Mouse (Mus musculus) MEL (cell line): Measurements from ENCODE around the gene Tk2. TPM values are rescaled to one million over a fixed set of nuclear protein-coding genes. Genes with fewer than 3 reads are reported as not detected.

ENCODE experiments used
- DNase-seq: peaks from one replicate; pipeline ENCODE4 v3.0.0; 2011; ENCODE audit warnings: low read depth, low spot score
- H3K27ac ChIP-seq: 2 replicates; pipeline ENCODE4 v1.5.1; 2012; ENCODE audit warnings: low read depth, mild to moderate bottlenecking, control low read depth, low read length, moderate library complexity; ENCODE audit not compliant: control insufficient read depth
- H3K27me3 ChIP-seq, 2 experiments: fragments of 150-350 bp in 1 of 2; sonication (generic) in 1 of 2; 2 replicates each; pipeline ENCODE4 v1.6.1; 2012; ENCODE audit warnings: low read length in 2 of 2, mild to moderate bottlenecking in 2 of 2, improper control_type of control experiment in 1 of 2, moderate library complexity in 1 of 2; ENCODE audit not compliant: insufficient read depth in 2 of 2, control insufficient read depth in 1 of 2
- H3K36me3 ChIP-seq, 2 experiments: 2 replicates each; pipeline ENCODE4 v1.6.1; 2012 to 2014; ENCODE audit warnings: low read length in 2 of 2, improper control_type of control experiment in 1 of 2, inconsistent platforms in 1 of 2, mild to moderate bottlenecking in 1 of 2; ENCODE audit not compliant: insufficient read depth in 2 of 2, control insufficient read depth in 1 of 2
- H3K4me1 ChIP-seq, 2 experiments: fragments of 150-350 bp in 1 of 2; sonication (generic) in 1 of 2; 2 replicates each; pipeline ENCODE4 v1.6.1; 2012; ENCODE audit warnings: low read length in 2 of 2, improper control_type of control experiment in 1 of 2, mild to moderate bottlenecking in 1 of 2; ENCODE audit not compliant: insufficient read depth in 2 of 2, control insufficient read depth in 1 of 2
- H3K4me3 ChIP-seq, 2 experiments: fragments of 150-350 bp in 1 of 2; sonication (generic) in 1 of 2; 2 replicates each; pipeline ENCODE4 v1.5.1; 2012; ENCODE audit warnings: low read depth in 2 of 2, low read length in 2 of 2, mild to moderate bottlenecking in 2 of 2, moderate library complexity in 2 of 2, control low read depth in 1 of 2, improper control_type of control experiment in 1 of 2; ENCODE audit not compliant: control insufficient read depth in 1 of 2, insufficient read depth in 1 of 2
- H3K79me2 ChIP-seq: 2 replicates; pipeline ENCODE4 v1.6.1; 2012; ENCODE audit warnings: mild to moderate bottlenecking, low read length, moderate library complexity; ENCODE audit not compliant: control insufficient read depth, poor library complexity, insufficient read depth
- H3K9ac ChIP-seq: 2 replicates; pipeline ENCODE4 v1.6.1; 2012; ENCODE audit warnings: low read depth, mild to moderate bottlenecking, control low read depth, low read length, moderate library complexity; ENCODE audit not compliant: control insufficient read depth, poor library complexity, severe bottlenecking
- H3K9me3 ChIP-seq: fragments of 150-350 bp; sonication (generic); replicated peaks from 2 replicates; pipeline ENCODE4 v1.6.1; 2012; ENCODE audit warnings: mild to moderate bottlenecking, low read length, improper control_type of control experiment, moderate library complexity; ENCODE audit not compliant: insufficient read depth
- CTCF ChIP-seq, 3 experiments: IDR thresholded peaks in 2 of 3; conservative IDR thresholded peaks in 1 of 3; 2 replicates each; pipeline ENCODE4 v1.5.1; 2011 to 2012; ENCODE audit warnings: low read length in 3 of 3, low read depth in 2 of 3, mild to moderate bottlenecking in 2 of 3, improper control_type of control experiment in 1 of 3, inconsistent platforms in 1 of 3, mixed read lengths in 1 of 3, moderate library complexity in 1 of 3; ENCODE audit not compliant: control insufficient read depth in 1 of 3, insufficient read depth in 1 of 3, poor library complexity in 1 of 3, severe bottlenecking in 1 of 3
- ELF1 ChIP-seq: IDR thresholded peaks from 2 replicates; pipeline ENCODE4 v1.6.1; 2014; ENCODE audit warnings: low read depth, mild to moderate bottlenecking, inconsistent platforms, low read length, improper control_type of control experiment, moderate library complexity
- EP300 ChIP-seq, 2 experiments: IDR thresholded peaks; 2 replicates each; pipeline ENCODE4 v1.6.1; 2011; ENCODE audit warnings: improper control_type of control experiment in 2 of 2, low read length in 2 of 2, low read depth in 1 of 2, mild to moderate bottlenecking in 1 of 2
- GABPA ChIP-seq: IDR thresholded peaks from 2 replicates; pipeline ENCODE4 v1.6.1; 2012; ENCODE audit warnings: low read depth, mild to moderate bottlenecking, inconsistent platforms, low read length, improper control_type of control experiment, moderate library complexity
- GATA1 ChIP-seq: IDR thresholded peaks from 2 replicates; pipeline ENCODE4 v1.6.1; 2011; ENCODE audit warnings: low read depth, low read length, improper control_type of control experiment
- HCFC1 ChIP-seq: IDR thresholded peaks from 2 replicates; pipeline ENCODE4 v1.6.1; 2012; ENCODE audit warnings: low read depth, mild to moderate bottlenecking, inconsistent platforms, low read length, improper control_type of control experiment, moderate library complexity
- KAT2A ChIP-seq: conservative IDR thresholded peaks from 2 replicates; pipeline ENCODE4 v1.6.1; 2012; ENCODE audit warnings: low read depth, low read length, improper control_type of control experiment, inconsistent platforms
- MAX ChIP-seq: IDR thresholded peaks from 2 replicates; pipeline ENCODE4 v1.6.1; 2011; ENCODE audit warnings: low read length, improper control_type of control experiment
- MAZ ChIP-seq: IDR thresholded peaks from 2 replicates; pipeline ENCODE4 v1.6.1; 2012; ENCODE audit warnings: low read depth, mild to moderate bottlenecking, inconsistent platforms, low read length, improper control_type of control experiment
- MYB ChIP-seq: IDR thresholded peaks from 2 replicates; pipeline ENCODE4 v1.6.1; 2011; ENCODE audit warnings: mild to moderate bottlenecking, low read depth, low read length, improper control_type of control experiment
- MYC ChIP-seq: IDR thresholded peaks from 2 replicates; pipeline ENCODE4 v1.6.1; 2011; ENCODE audit warnings: low read depth, mild to moderate bottlenecking, low read length, improper control_type of control experiment, moderate library complexity
- NELFE ChIP-seq: IDR thresholded peaks from 2 replicates; pipeline ENCODE4 v1.6.1; 2011; ENCODE audit warnings: low read depth, low read length, improper control_type of control experiment
- RAD21 ChIP-seq: IDR thresholded peaks from 2 replicates; pipeline ENCODE4 v1.6.1; 2011; ENCODE audit warnings: mild to moderate bottlenecking, low read depth, low read length, improper control_type of control experiment
- SIN3A ChIP-seq: IDR thresholded peaks from 2 replicates; pipeline ENCODE4 v1.6.1; 2012; ENCODE audit warnings: low read length, improper control_type of control experiment, inconsistent platforms
- SMC3 ChIP-seq: IDR thresholded peaks from 2 replicates; pipeline ENCODE4 v1.6.1; 2011; ENCODE audit warnings: low read depth, low read length, improper control_type of control experiment
- TBP ChIP-seq: IDR thresholded peaks from 2 replicates; pipeline ENCODE4 v1.8.0; 2011; ENCODE audit warnings: low read depth, low read length, improper control_type of control experiment
- TCF12 ChIP-seq: IDR thresholded peaks from 2 replicates; pipeline ENCODE4 v1.6.1; 2014; ENCODE audit warnings: low read depth, mild to moderate bottlenecking, inconsistent platforms, low read length, improper control_type of control experiment, moderate library complexity
- ZC3H11A ChIP-seq: IDR thresholded peaks from 2 replicates; pipeline ENCODE4 v1.6.1; 2012; ENCODE audit warnings: low read depth, mild to moderate bottlenecking, inconsistent platforms, low read length, improper control_type of control experiment
- ZKSCAN1 ChIP-seq: IDR thresholded peaks from 2 replicates; pipeline ENCODE4 v1.6.1; 2012; ENCODE audit warnings: low read depth, mild to moderate bottlenecking, inconsistent platforms, low read length, improper control_type of control experiment, moderate library complexity
- ZMIZ1 ChIP-seq: IDR thresholded peaks from 2 replicates; pipeline ENCODE4 v1.6.1; 2012; ENCODE audit warnings: low read depth, mild to moderate bottlenecking, inconsistent platforms, low read length, improper control_type of control experiment, moderate library complexity
- ZNF384 ChIP-seq: IDR thresholded peaks from 2 replicates; pipeline ENCODE4 v1.6.1; 2012; ENCODE audit warnings: low read depth, mild to moderate bottlenecking, inconsistent platforms, low read length, improper control_type of control experiment
- polyA plus RNA-seq, 2 experiments: library from polyadenylated mRNA; stranded (reverse) in 1 of 2; unstranded in 1 of 2; fragments of >175 nt in 1 of 2; fragments of >200 nt in 1 of 2; gene quantifications; 2 replicates each; pipeline versions ENCODE4 v1.2.1 to v1.2.4; 2012; ENCODE audit warnings: low replicate concordance in 2 of 2, low read depth in 1 of 2; ENCODE audit not compliant: insufficient read length in 2 of 2, insufficient read depth in 1 of 2, missing spikeins in 1 of 2
- total RNA-seq: library from RNA; depleted of rRNA; stranded (reverse); fragments of 300-350 nt; gene quantifications from 2 replicates; pipeline ENCODE4 v1.2.3, GENCODE M21; 2012

Gene Tk2
- total and polyA plus RNA-seq, 3 experiments: 18.6 to 26.8 TPM; not detected in 1

GRCm38 (mm10) chr8:104219806-104220205 lies 28.6 kb downstream of the Tk2 start:
- H3K4me1 ChIP-seq: peaks cover 0 to 5% of the 10 kb centered on the region in 2 experiments; a peak in 2 of 4 replicates
- DNase-seq: peak; percentile 86

GRCm38 (mm10) chr8:104219079-104219478 lies 29.3 kb downstream of the Tk2 start:
- H3K4me3 ChIP-seq: peak overlapping the region; percentile 15 to 56; a peak in 2 of 4 replicates
- H3K36me3 ChIP-seq: peaks cover 0 to 5% of the 10 kb centered on the region in 2 experiments; a peak in 2 of 4 replicates
- H3K9me3 ChIP-seq: no peaks in the 10 kb centered on the region
- no peaks in the 10 kb centered on the region for H3K27me3 ChIP-seq
- peak overlapping the region; percentile 35 for H3K27ac ChIP-seq
- H3K4me1 ChIP-seq: peaks cover 0 to 5% of the 10 kb centered on the region in 2 experiments; a peak in 2 of 4 replicates
- peak overlapping the region; percentile 69 for H3K9ac ChIP-seq
- H3K79me2 ChIP-seq: no peaks in the 10 kb centered on the region
- peak; percentile 89 for DNase-seq
- TF ChIP-seq RAD21: peak; percentile 53
- peak; percentile 93 for TF ChIP-seq MAZ
- TF ChIP-seq KAT2A: no peak
- TF ChIP-seq ZC3H11A: 0 out of 2 replicates have a peak, but pooled peaks have one; percentile 34
- no peak for TF ChIP-seq GABPA
- TF ChIP-seq TCF12: no peak
- 0 out of 2 replicates have a peak, but pooled peaks have one; percentile 13 for TF ChIP-seq ELF1
- TF ChIP-seq EP300 (IDR thresholded peaks at IDR 0.05; ENCODE audit: low read depth in 1 of 2, low read length in 2 of 2): no peak
- no peak for TF ChIP-seq MYC
- peak; percentile 91 for TF ChIP-seq SMC3
- no peak for TF ChIP-seq MAX
- TF ChIP-seq HCFC1: peak; percentile 51; the same call in 1 of the 2 replicates
- no peak for TF ChIP-seq ZNF384
- TF ChIP-seq NELFE: peak; percentile 33; the same call in 1 of the 2 replicates
- TF ChIP-seq ZMIZ1: no peak
- TF ChIP-seq CTCF (IDR thresholded peaks at IDR 0.05 in 2 of 3, conservative IDR thresholded peaks at IDR 0.05 in 1 of 3; ENCODE audit: control insufficient read depth in 1 of 3, insufficient read depth in 1 of 3, low read depth in 2 of 3, low read length in 3 of 3, poor library complexity in 1 of 3, severe bottlenecking in 1 of 3): peak; percentile 81 to 90 (median 84)
- TF ChIP-seq TBP: peak; percentile 48; the same call in 1 of the 2 replicates
- peak; percentile 57; the same call in 1 of the 2 replicates for TF ChIP-seq SIN3A

More at GRCm38 (mm10) chr8:104219806-104220205, 28.6 kb downstream of the Tk2 start:
- Histone ChIP-seq H3K27me3 (no peaks in the 10 kb centered on the region), H3K9me3 (no peaks in the 10 kb centered on the region), H3K27ac (no peak overlapping the region), H3K9ac (peak overlapping the region; percentile 69; the same call in 1 of the 2 replicates), H3K79me2 (no peaks in the 10 kb centered on the region), H3K4me3 (peak overlapping the region in 1 of 2 experiments; percentile 56; a peak in 2 of 4 replicates), H3K36me3 (peaks cover 0 to 5% of the 10 kb centered on the region in 2 experiments; a peak in 2 of 4 replicates)
- no peak for TF ChIP-seq GABPA
- TF ChIP-seq RAD21: peak; percentile 67
- TF ChIP-seq MYB: no peak
- TF ChIP-seq ZC3H11A: peak; percentile 44
- no peak for TF ChIP-seq GATA1
- peak; percentile 70 for TF ChIP-seq SMC3
- no peak for TF ChIP-seq MAX
- no peak for TF ChIP-seq TBP
- TF ChIP-seq CTCF (IDR thresholded peaks at IDR 0.05 in 2 of 3, conservative IDR thresholded peaks at IDR 0.05 in 1 of 3; ENCODE audit: control insufficient read depth in 1 of 3, insufficient read depth in 1 of 3, low read depth in 2 of 3, low read length in 3 of 3, poor library complexity in 1 of 3, severe bottlenecking in 1 of 3): peak; percentile 85 to 90 (median 86)
- no peak for TF ChIP-seq ZKSCAN1
